Mouse (Mus musculus) erythroblast, embryonic 14.5 days (primary cell): ENCODE data around the gene Mrpl4.

ENCODE experiments used
- GATA1 ChIP-seq: IDR thresholded peaks from 2 replicates; pipeline ENCODE4 v1.6.1; 2012; ENCODE audit warnings: low read length, inconsistent platforms, mixed read lengths
- TAL1 ChIP-seq: IDR thresholded peaks from 3 replicates; pipeline ENCODE4 v1.6.1; 2012; ENCODE audit warnings: low read length, inconsistent platforms, mixed read lengths

DNA sequence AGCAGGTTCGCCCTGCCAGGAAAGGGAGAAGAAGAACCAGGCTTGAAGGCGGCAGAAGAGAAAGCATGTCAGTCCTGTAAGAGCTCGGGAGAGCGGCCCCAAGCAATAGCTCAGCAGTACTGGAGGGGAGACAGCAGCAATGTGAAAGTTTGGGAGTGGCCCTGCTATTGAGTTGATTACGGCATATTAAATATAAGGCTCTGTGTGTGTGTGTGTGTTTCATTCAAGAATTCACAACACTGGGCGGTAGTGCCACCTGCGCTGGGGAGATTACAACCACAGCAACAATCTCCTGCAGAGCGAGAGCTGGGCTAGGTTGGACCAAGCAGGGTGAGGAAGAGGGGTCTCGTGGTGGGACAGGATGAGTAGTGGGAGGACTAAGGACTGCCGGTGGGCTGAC is 49.0 kb downstream of the Mrpl4 start:
- TF ChIP-seq GATA1 (no peak), TAL1 (no peak)
